Mouse (Mus musculus) mesoderm, embryonic 11.5 days (tissue): Measurements from ENCODE around the gene Gng12.
"Not testable (repeated sequence)": the region's sequence is repeated elsewhere in the genome, so short reads cannot be mapped to it uniquely, and the experiment has no call there.

Source experiments
- DNase-seq: peaks from one replicate; pipeline ENCODE4 v3.0.0-alpha.2; 2012; ENCODE audit warnings: low read depth, low spot score

Gene Gng12

GRCm38 (mm10) chr6:66989518-66989917 lies 93.3 kb downstream of the Gng12 start:
- no peak for DNase-seq

GRCm38 (mm10) chr6:66992232-66992631 lies 96.0 kb downstream of the Gng12 start:
- DNase-seq, result no peak

- no peak for DNase-seq
These were observed 96.6 kb downstream of the Gng12 start for GRCm38 (mm10) chr6:66992786-66993185.

- no peak for DNase-seq
These were observed 98.8 kb downstream of the Gng12 start for GRCm38 (mm10) chr6:66994981-66995380.

DNA sequence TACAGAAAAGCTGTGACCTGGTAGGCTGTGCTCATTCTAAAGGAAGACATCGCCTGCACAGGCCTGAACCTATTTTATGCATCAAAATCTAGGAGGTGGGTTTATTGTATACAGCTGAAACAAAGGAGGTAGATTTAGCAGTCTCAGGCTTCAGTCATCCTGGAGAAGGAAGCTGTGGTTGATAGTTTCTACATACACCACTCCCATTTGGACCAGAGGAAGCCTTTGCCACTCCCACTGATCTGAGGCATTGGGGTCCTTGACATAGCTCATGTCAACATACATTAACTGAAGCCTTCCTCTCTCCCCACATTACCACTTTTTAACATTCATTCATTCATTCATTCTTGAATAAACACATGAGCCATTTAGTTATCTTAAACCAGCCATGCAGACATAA lies 99.6 kb downstream of the Gng12 start:
- no peak for DNase-seq

DNA sequence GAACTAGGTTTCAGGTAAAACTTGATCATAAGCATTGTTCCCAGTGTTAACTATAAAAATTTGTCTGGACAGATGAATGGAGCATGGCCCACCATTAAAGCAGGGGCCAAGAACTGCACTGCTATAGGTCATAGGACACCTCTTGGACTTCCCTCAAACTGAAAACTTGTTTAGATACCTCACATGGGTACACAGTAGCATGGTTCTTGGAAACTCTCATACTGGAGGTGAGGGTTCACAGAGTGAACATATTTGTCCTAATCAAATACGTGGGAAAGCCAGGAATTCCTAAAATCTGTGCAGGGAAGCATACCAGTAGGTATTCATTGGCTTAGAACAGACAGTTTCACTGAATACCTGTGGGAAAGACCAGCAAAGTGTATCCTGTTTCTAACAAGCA lies 100.1 kb downstream of the Gng12 start:
- no peak for DNase-seq

GRCm38 (mm10) chr6:66998645-66999044 lies 102.4 kb downstream of the Gng12 start:
- DNase-seq, result no peak

DNA sequence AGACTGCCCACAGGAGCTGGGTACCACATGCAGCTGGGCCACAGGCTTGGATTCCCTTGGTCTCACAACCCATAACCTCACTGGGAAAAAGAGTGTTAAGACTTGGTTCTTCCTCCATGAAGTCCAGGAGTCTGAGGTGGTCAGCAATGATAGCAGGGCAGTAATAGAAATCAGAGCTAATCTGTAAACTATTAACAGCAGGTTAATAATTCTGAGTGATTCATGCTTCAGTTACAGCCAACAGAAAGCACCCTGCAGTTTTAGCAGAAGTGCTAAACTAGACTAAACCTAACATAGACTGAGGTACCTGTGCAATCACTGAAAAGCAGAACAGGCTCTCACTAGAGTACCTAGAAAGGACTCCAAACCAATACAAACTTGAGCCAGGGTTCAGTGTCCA lies 103.6 kb downstream of the Gng12 start:
- DNase-seq, result no peak

GRCm38 (mm10) chr6:67009888-67010287 lies 113.7 kb downstream of the Gng12 start:
- no peak for DNase-seq

- no peak for DNase-seq
These were observed 114.4 kb downstream of the Gng12 start for GRCm38 (mm10) chr6:67010370-67011216.

GRCm38 (mm10) chr6:67011217-67011518 lies 115.0 kb downstream of the Gng12 start:
- no peak for DNase-seq

- DNase-seq, result no peak
These were observed 117.2 kb downstream of the Gng12 start for GRCm38 (mm10) chr6:67013293-67013948.

DNA sequence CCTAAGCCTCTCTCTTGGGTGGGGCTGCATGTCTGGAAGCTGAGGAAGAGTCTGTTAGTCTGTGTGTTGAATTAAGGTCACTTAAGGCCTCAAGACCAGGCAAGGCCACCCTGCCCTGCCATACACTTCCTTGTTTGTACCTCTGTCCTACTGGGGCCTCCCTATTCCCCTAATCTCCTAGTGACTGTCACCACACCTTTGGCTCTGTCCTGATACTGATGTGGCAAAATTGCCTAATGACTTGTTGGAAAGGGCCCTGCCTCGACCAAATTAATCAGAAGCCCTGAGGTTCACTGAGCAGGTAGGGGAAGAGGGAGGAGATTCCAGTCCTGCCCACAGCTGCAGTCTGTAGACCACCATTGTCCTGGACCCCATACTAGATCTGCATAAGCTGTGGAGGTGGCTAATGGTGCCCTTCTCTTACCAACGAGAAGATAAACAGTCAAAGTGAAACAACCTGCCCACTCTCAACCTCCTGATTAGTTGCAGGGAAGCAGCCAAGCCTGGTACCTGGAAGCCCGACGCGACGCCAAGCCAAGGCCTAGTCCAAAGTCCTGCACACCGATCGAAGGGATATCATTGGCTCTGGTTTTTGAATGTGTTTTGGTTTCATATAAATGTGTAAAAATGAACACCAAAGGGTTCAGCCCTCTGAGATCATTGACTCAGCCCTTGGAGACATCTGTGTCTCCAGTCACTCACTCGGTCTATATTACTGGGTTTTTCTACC lies 117.9 kb downstream of the Gng12 start:
- DNase-seq, result no peak

DNA sequence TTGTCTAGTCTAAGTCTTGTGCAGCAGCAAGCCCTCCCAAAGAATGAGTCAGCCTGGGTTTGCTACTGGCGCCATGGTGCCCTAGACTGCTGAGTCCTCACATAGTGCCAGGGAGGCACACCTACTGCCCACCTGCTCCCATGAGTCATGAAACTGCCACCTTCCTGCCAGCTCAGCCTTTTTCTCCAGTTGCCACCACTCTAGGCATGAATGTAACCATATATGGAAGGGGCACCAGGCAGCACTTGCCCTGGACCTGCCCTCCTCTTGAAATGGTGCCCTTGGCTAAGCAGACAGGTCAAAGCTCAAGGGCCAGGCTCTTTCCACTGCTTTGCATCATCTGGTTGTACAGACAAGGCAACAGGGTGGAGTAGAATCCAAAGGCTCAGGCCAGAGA lies 118.5 kb downstream of the Gng12 start:
- no peak for DNase-seq

DNA sequence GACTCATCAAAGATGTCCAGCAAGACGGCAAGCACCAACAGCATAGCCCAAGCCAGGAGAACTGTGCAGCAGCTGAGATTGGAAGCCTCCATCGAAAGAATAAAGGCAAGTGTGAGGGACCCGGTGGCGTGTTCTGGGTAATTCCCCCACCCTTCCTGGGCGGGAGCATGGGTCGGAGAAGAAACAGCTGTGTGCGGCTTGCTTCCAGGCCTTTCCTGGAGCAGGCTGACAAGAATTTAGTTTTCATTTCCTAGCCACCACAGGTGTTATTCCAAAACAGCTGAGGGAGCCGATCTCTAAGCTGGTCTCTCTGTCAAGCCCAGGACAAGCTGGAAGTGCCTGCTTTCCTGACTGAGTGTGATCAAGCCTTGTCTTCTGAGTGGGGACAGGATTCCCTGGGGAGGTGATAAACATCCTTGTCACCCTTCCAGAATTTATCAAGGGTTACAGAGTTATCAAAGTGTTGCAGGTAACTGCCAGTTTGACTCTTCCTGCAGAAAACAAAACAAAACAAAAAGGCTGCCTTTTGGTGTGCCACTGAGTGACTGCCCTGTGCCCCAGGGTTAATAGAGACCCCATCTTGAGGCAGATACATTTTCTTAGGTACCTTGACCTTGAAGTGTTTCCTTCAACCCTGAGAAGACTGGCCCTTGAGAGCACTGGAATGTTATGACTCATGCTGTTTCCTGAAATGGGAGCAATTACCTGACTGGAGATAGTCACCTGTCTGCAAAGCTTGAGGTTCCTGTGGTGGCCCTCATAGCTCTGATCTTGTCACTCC lies 119.7 kb downstream of the Gng12 start:
- DNase-seq, result no peak

DNA sequence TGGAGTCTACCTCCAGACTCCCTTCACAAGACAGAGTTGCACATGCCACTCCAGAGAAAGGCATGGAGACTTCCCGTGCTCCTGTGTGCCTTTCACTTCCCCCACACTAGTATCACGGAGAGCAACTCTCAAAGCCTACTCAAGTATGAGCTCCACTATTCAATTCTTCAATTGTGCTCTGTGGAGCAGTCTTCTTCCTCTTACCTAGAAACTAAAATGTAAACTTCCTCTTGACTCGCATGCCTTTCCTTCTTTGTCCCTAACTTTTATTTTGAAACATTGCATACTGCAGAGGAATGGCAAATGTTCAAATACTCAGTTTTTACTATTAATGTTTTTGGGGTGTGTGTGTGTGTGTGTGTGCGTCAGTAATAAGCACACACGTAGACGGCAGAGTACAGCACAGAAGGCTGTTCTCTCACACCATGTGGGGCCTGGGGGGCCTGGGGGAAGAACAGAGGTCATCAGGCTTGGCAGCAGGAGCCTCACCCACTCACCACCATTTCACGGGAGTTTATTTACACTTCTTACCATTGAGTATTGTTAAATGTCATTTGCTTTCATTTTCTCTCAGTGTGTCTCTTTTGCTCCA lies 120.4 kb downstream of the Gng12 start:
- no peak for DNase-seq

GRCm38 (mm10) chr6:67018365-67018764 lies 122.2 kb downstream of the Gng12 start:
- DNase-seq, result no peak

DNA sequence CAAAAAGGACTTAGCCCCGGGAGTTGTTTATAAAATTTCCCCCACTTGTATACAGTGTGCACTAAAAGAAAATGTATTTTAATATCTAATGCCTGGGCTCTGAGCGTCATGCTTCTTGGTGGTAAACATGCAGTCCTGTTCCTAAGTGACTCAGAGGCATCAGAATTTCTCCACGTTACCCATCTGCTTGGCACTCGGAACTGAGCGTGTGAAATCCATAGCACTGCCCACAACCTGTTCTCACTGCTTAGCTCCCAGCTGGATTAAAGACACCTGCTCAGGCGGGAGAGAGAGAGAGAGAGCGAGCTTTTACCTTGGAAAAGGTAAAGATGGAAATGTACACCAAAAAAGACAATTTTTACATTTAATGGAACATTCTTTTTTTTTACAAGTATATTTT lies 122.8 kb downstream of the Gng12 start:
- DNase-seq, result not testable (repeated sequence)

DNA sequence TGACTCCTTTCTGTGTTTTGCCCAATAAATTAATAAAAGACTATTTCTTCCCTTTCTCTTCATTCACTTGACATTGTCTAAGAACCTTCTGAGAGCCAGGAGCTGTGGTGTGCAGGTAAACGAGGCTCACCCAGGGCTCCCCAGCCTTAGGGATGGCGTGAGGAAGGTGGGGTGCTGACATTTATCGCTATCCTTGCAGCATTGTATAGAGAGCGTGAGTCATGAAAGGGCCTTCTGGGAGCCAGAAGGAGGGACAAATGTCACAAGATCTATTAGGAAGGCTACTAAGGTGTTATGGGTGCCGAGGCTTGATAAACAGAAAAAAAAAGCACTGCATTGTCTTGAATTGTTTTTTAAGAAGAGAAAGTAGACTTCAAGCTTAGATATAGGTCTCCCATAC lies 125.1 kb downstream of the Gng12 start:
- DNase-seq, result no peak

- DNase-seq, result no peak
These were observed 127.5 kb downstream of the Gng12 start for GRCm38 (mm10) chr6:67023729-67024128.

- no peak for DNase-seq
These were observed 130.5 kb downstream of the Gng12 start for GRCm38 (mm10) chr6:67026661-67027060.
